Mouse (Mus musculus) layer of hippocampus, postnatal 25 days (tissue): ENCODE results near the gene 9530053A07Rik. TPM values are rescaled to one million over a fixed set of nuclear protein-coding genes. Genes with fewer than 3 reads are reported as not detected.

Source experiments
- DNase-seq, 2 experiments: peaks; one replicate each; pipeline ENCODE4 v3.0.0; 2022; ENCODE audit warnings: mixed read lengths in 2 of 2, low spot score in 1 of 2; ENCODE audit errors: extremely low spot score in 1 of 2
- total RNA-seq, 2 experiments: library from RNA; stranded (reverse); gene quantifications; 2 replicates each; pipeline ENCODE4 v1.2.3; 2021

The 9530053A07Rik gene
- total RNA-seq, 2 experiments from 2014 or later = 0.05 TPM; not detected in 1

GRCm38 (mm10) chr7:28214142-28214541 is 84.9 kb downstream of the 9530053A07Rik start:
- DNase-seq = peak; percentile 51 to 74

Other genes starting within 250 kb of the 9530053A07Rik start
- 10 to 100 TPM; 16.2 to 20.9 TPM for gene Zfp974, start 200.0 kb upstream of the 9530053A07Rik start, total RNA-seq
- 10 to 100 TPM; 20.1 to 20.4 TPM for gene Zfp780b, start 150.3 kb upstream of the 9530053A07Rik start, total RNA-seq
- 1 to 10 TPM; 5.3 to 6.5 TPM for gene Zfp850, start 115.4 kb upstream of the 9530053A07Rik start, total RNA-seq
- 100 to 1,000 TPM; 122 to 132 TPM for gene Psmc4, start 79.4 kb upstream of the 9530053A07Rik start, total RNA-seq
- gene Fcgbp, start 58.2 kb upstream of the 9530053A07Rik start, total RNA-seq = 1 to 10 TPM in 1 of 2 experiments, under 1 TPM in 1; 0.94 to 1.2 TPM
- gene Fbl, start 40.2 kb downstream of the 9530053A07Rik start, total RNA-seq = 10 to 100 TPM; 43.5 to 53.4 TPM
- gene Dyrk1b, start 50.0 kb downstream of the 9530053A07Rik start, total RNA-seq = 10 to 100 TPM; 41.7 to 49.8 TPM
- 10 to 100 TPM; 53.5 to 62.9 TPM for gene Eid2, start 138.4 kb downstream of the 9530053A07Rik start, total RNA-seq
- 10 to 100 TPM; 35.6 to 39.2 TPM for gene Eid2b, start 148.3 kb downstream of the 9530053A07Rik start, total RNA-seq
- gene Selenov, start 161.7 kb downstream of the 9530053A07Rik start, total RNA-seq = under 1 TPM; 0.27 to 0.38 TPM
- 1 to 10 TPM; 2.5 to 3.0 TPM for gene Dll3, start 172.8 kb downstream of the 9530053A07Rik start, total RNA-seq
- 10 to 100 TPM; 37.7 to 47.0 TPM for gene Timm50, start 182.6 kb downstream of the 9530053A07Rik start, total RNA-seq
- 100 to 1,000 TPM; 108 to 124 TPM for gene Supt5, start 209.3 kb downstream of the 9530053A07Rik start, total RNA-seq
- 100 to 1,000 TPM; 431 to 496 TPM for gene Rps16, start 221.2 kb downstream of the 9530053A07Rik start, total RNA-seq
- 1 to 10 TPM; 6.2 to 8.9 TPM for gene Plekhg2, start 243.1 kb downstream of the 9530053A07Rik start, total RNA-seq